Mouse (Mus musculus) effector memory CD4-positive, alpha-beta T cell, adult 5 months (primary cell): ENCODE data around the gene Ssbp2. TPM values are rescaled to one million over a fixed set of nuclear protein-coding genes. Genes with fewer than 3 reads are reported as not detected.

Source experiments
- polyA plus RNA-seq: library from polyadenylated mRNA; unstranded; fragments of 100-300 nt; shearing (Covaris generic); gene quantifications from one replicate; pipeline ENCODE4 v1.2.1, GENCODE M21; 2017

The Ssbp2 gene
- 78.3 TPM for polyA plus RNA-seq

GRCm38 (mm10) chr13:91459896-91460620 lies at the start of gene Ssbp2:
Gene Ssbp2, plus strand, starts transcription at chr13:91460283.

GRCm38 (mm10) chr13:91741280-91742047 lies 281.4 kb downstream of the Ssbp2 start, which contains the start of gene Acot12:
Gene Acot12, plus strand, starts transcription at chr13:91741512.

Other genes with a start within 250 kb of the Ssbp2 start
- 19.4 TPM for gene Atg10, start 236.3 kb upstream of the Ssbp2 start, polyA plus RNA-seq